Mouse (Mus musculus): ENCODE measurements around the gene Srms.

The Srms gene

DNA sequence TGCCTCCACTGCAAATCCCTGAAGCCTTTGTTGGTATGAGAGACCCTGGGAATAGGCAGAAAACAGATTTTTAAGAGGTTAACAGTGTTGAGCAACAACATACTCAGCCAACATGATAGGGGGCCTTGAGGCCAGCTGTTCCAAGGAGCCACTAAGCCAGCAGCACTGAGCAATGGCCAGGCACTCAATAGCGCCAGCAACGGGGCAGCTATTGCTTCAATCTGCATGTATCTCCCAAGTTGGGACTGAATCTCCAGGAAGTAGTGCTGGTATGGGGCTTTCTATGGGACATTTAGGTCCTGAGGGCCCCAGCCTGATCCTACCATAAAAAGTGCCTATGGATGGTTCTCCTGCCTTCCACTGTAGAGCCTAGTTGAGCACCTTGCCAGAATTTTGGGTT lies 54.5 kb downstream of the Srms start:
- no peak for DNase-seq

DNA sequence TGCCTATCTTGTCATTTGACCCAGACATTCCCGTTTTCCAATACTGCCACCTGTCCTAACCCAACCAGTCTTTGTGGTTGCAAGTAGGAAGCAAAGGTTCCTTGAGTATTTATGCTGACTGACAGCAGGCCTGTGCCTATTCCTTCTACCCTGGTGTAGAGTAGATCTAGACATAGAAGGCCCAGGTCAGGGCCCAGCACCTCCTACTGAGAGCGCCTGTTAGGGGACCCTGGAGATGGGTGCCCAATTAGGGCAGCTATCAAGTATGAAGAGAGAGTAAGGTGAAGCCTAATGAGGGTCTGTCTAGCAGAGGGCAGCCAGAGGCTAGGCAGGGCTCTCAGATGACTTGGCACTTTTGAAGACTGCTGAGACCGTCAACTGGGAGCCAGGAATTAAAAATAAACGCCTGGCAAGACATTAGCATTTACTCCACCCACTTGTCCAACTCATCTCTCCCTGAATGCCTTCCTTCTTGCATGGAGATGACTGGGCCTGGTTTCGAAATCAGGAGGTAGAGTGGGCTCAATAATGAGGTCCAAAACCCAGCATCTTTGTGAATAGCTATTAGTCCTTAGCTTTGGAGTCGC lies 55.2 kb downstream of the Srms start:
- peak; percentile 15 for DNase-seq

DNA sequence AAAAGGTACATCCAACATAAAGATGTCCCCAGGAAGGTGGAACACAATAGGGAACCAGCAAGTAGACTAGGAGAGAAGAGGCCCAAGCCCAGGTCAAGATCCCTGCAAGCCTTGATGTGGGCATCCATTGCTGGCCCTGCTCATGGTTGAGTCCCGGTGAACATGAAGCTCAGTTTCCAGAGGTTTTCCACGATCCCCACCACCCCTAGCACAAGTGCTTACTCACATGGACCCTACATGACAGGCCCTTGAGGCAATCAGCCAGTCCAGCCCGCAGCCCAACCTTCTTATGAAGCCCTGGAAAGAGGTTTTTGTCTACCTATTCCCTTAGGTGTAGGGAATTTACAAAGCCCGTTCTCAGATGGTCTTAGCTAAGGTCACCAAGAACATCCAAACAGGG lies 55.8 kb downstream of the Srms start:
- DNase-seq: no peak

DNA sequence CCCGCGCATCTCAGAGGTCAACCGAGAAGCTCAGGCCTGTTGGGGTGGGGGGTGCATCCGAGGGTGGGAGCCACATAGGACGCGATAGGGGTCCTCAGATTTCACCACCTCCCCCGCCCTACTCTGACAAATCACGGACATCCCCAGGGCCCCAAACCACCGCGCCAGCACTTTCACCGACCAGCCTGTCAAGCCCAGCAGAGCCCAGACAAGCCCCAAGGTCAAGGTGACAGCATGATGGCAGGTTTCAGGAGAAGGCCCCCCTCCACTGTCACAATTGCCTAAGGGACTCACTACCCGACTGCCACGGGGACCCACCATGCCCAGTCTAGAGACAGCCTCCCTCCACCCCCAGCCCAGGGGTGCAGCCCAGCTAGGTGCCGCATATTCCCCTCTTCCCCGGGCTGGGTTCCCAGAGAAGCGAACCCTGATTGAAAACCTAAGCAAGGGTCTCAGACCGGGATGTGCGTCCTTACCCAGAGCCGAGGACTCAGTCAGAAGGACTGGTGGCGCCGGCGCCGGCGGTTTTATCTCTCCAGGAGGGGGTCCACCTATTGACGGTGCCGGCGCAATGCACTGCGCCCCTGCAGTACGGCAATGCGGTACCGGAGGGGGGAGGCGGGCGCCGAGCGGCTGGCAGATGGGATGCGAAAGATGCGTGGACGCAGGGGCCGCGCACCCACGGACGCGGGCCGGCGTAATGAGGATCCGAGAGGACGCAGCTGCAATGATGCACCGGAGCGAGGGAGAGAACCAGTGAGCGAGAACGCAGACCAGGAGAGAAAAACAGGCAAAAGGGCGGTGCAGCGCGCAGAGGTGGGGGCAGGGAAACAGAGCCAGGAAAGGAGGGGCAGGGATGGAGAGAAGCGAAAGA lies 56.5 kb downstream of the Srms start, which contains the start of gene Eef1a2:
Eef1a2 (minus strand) TSS at position 767 of the 874 bp plus-strand sequence.
- peak; percentile 91 for DNase-seq

DNA sequence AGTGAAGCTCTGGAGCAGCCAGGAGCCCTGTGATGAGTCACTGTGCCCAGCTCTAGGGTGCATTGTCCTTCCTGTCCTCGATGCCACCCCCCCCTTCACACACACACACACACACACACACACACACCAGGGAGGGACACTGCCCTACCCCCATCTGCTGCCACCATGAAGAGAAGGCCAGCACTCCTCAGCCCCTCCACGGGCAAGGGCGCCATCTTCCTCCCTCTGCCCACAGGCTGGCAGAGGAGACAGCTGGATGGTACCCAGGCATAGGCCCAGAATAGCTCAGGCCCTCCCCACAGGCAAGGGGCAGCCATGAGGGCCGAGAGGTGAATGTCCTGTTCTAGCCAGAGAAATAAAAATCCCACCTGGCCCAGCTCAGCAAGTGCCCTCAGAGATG lies 57.2 kb downstream of the Srms start:
- peak; percentile 44 for DNase-seq

All from right cerebral cortex, postnatal 25 days (tissue).